Mouse (Mus musculus): ENCODE results near the gene Ephb1. TPM values are rescaled to one million over a fixed set of nuclear protein-coding genes. Genes with fewer than 3 reads are reported as not detected.

The Ephb1 gene
- total and polyA plus RNA-seq, 3 experiments: not detected

- TF ChIP-seq CTCF (IDR thresholded peaks at IDR 0.05 in 2 of 3, conservative IDR thresholded peaks at IDR 0.05 in 1 of 3; ENCODE audit: control insufficient read depth in 1 of 3, insufficient read depth in 1 of 3, low read depth in 2 of 3, low read length in 3 of 3, poor library complexity in 1 of 3, severe bottlenecking in 1 of 3) (no peak), NELFE (IDR thresholded peaks at IDR 0.05; ENCODE audit: low read depth, low read length) (no peak), RAD21 (IDR thresholded peaks at IDR 0.05; ENCODE audit: low read depth, low read length) (no peak)
Observed at GRCm38 (mm10) chr9:102388266-102388665, 33.8 kb upstream of the Ephb1 start (continued).

- DNase-seq (ENCODE audit: low read depth, low spot score): no peak
- no peak overlapping the region for H3K27ac ChIP-seq (ENCODE audit: control insufficient read depth, low read depth, low read length)
- H3K36me3 ChIP-seq (ENCODE audit: control insufficient read depth in 1 of 2, insufficient read depth in 2 of 2, low read length in 2 of 2): no peaks in the 10 kb centered on the region
- no peak overlapping the region for H3K9ac ChIP-seq (ENCODE audit: control insufficient read depth, low read depth, low read length, poor library complexity, severe bottlenecking)
- no peaks in the 10 kb centered on the region for H3K9me3 ChIP-seq (replicated peaks; ENCODE audit: insufficient read depth, low read length)
- H3K79me2 ChIP-seq (ENCODE audit: control insufficient read depth, insufficient read depth, low read length, poor library complexity): no peaks in the 10 kb centered on the region
- no peak overlapping the region for H3K4me3 ChIP-seq (ENCODE audit: control insufficient read depth in 1 of 2, insufficient read depth in 1 of 2, low read depth in 2 of 2, low read length in 2 of 2)
- TF ChIP-seq HCFC1 (IDR thresholded peaks at IDR 0.05; ENCODE audit: low read depth, low read length): no peak
- no peak for TF ChIP-seq GATA1 (IDR thresholded peaks at IDR 0.05; ENCODE audit: low read depth, low read length)
- TF ChIP-seq E2F4 (IDR thresholded peaks at IDR 0.05; ENCODE audit: borderline replicate concordance, low read depth, low read length): no peak
- TF ChIP-seq UBTF (IDR thresholded peaks at IDR 0.05; ENCODE audit: borderline replicate concordance, insufficient read depth, low read depth, low read length): no peak
- TF ChIP-seq USF1 (IDR thresholded peaks at IDR 0.05; ENCODE audit: low read depth, low read length): no peak
- no peak for TF ChIP-seq EP300 (IDR thresholded peaks at IDR 0.05; ENCODE audit: low read depth in 1 of 2, low read length in 2 of 2)
- TF ChIP-seq MAFK (IDR thresholded peaks at IDR 0.05; ENCODE audit: borderline replicate concordance, low read depth, low read length): no peak
- TF ChIP-seq MEF2A (IDR thresholded peaks at IDR 0.05; ENCODE audit: extremely low read depth, insufficient replicate concordance, low read depth, low read length, poor library complexity, severe bottlenecking): no peak
- no peak for TF ChIP-seq ZMIZ1 (IDR thresholded peaks at IDR 0.05; ENCODE audit: low read depth, low read length)
- H3K27me3 ChIP-seq (ENCODE audit: control insufficient read depth in 1 of 2, insufficient read depth in 2 of 2, low read length in 2 of 2): no peaks in the 10 kb centered on the region
- no peaks in the 10 kb centered on the region for H3K4me1 ChIP-seq (ENCODE audit: control insufficient read depth in 1 of 2, insufficient read depth in 2 of 2, low read length in 2 of 2)
Observed at GRCm38 (mm10) chr9:102386816-102387215, 32.3 kb upstream of the Ephb1 start.

GRCm38 (mm10) chr9:102380235-102380634 lies 25.7 kb upstream of the Ephb1 start:
- Histone ChIP-seq H3K4me1 (ENCODE audit: control insufficient read depth in 1 of 2, insufficient read depth in 2 of 2, low read length in 2 of 2) (no peaks in the 10 kb centered on the region), H3K27ac (ENCODE audit: control insufficient read depth, low read depth, low read length) (no peak overlapping the region), H3K9ac (ENCODE audit: control insufficient read depth, low read depth, low read length, poor library complexity, severe bottlenecking) (no peak overlapping the region), H3K79me2 (ENCODE audit: control insufficient read depth, insufficient read depth, low read length, poor library complexity) (no peaks in the 10 kb centered on the region), H3K4me3 (ENCODE audit: control insufficient read depth in 1 of 2, insufficient read depth in 1 of 2, low read depth in 2 of 2, low read length in 2 of 2) (no peak overlapping the region), H3K36me3 (ENCODE audit: control insufficient read depth in 1 of 2, insufficient read depth in 2 of 2, low read length in 2 of 2) (no peaks in the 10 kb centered on the region), H3K9me3 (replicated peaks; ENCODE audit: insufficient read depth, low read length) (no peaks in the 10 kb centered on the region), H3K27me3 (ENCODE audit: control insufficient read depth in 1 of 2, insufficient read depth in 2 of 2, low read length in 2 of 2) (no peaks in the 10 kb centered on the region)
- no peak for DNase-seq (ENCODE audit: low read depth, low spot score)
- no peak for TF ChIP-seq ZNF384 (IDR thresholded peaks at IDR 0.05; ENCODE audit: low read depth, low read length)
- TF ChIP-seq NRF1 (IDR thresholded peaks at IDR 0.05; ENCODE audit: insufficient read depth, low read depth, low read length, poor library complexity, severe bottlenecking): no peak
- TF ChIP-seq ZKSCAN1 (IDR thresholded peaks at IDR 0.05; ENCODE audit: low read depth, low read length): no peak
- TF ChIP-seq HCFC1 (IDR thresholded peaks at IDR 0.05; ENCODE audit: low read depth, low read length): no peak
- TF ChIP-seq GABPA (IDR thresholded peaks at IDR 0.05; ENCODE audit: low read depth, low read length): no peak
- no peak for TF ChIP-seq ZMIZ1 (IDR thresholded peaks at IDR 0.05; ENCODE audit: low read depth, low read length)
- no peak for TF ChIP-seq POLR2AphosphoS5 (IDR thresholded peaks at IDR 0.05; ENCODE audit: borderline replicate concordance, low read depth, low read length)
- TF ChIP-seq EP300 (IDR thresholded peaks at IDR 0.05; ENCODE audit: low read depth in 1 of 2, low read length in 2 of 2): no peak
- TF ChIP-seq JUND (IDR thresholded peaks at IDR 0.05; ENCODE audit: low read depth, low read length): no peak
- no peak for TF ChIP-seq SMC3 (IDR thresholded peaks at IDR 0.05; ENCODE audit: low read depth, low read length)
- no peak for TF ChIP-seq KAT2A (conservative IDR thresholded peaks at IDR 0.05; ENCODE audit: low read depth, low read length)
- no peak for TF ChIP-seq POLR2A (IDR thresholded peaks at IDR 0.05; ENCODE audit: control insufficient read depth in 1 of 2, insufficient read depth in 1 of 2, low read depth in 1 of 2, low read length in 2 of 2, poor library complexity in 1 of 2)
- no peak for TF ChIP-seq TAL1 (IDR thresholded peaks at IDR 0.05; ENCODE audit: low read length)
